Mouse (Mus musculus) testis, adult 2 months (tissue): Measurements from ENCODE around the gene 1700109H08Rik. TPM values are rescaled to one million over a fixed set of nuclear protein-coding genes. Genes with fewer than 3 reads are reported as not detected.
A peak's percentile ranks its signal among the peaks of the same experiment; 100 is the strongest.
"Not testable (repeated sequence)": the region's sequence is repeated elsewhere in the genome, so short reads cannot be mapped to it uniquely, and the experiment has no call there.

Experiments
- H3K27ac ChIP-seq: fragments of 200-500 bp; 2 replicates; pipeline ENCODE4 v1.5.1; 2012; ENCODE audit warnings: low read depth, low read length; ENCODE audit not compliant: control insufficient read depth, insufficient read depth
- H3K27me3 ChIP-seq: fragments of 200-500 bp; 2 replicates; pipeline ENCODE4 v1.6.1; 2012; ENCODE audit warnings: mild to moderate bottlenecking, low read length, moderate library complexity; ENCODE audit not compliant: control insufficient read depth, insufficient read depth
- H3K36me3 ChIP-seq: fragments of 200-500 bp; 2 replicates; pipeline ENCODE4 v1.6.1; 2012; ENCODE audit warnings: mild to moderate bottlenecking, low read length; ENCODE audit not compliant: control insufficient read depth, insufficient read depth
- H3K4me1 ChIP-seq: fragments of 200-500 bp; 2 replicates; pipeline ENCODE4 v1.6.1; 2012; ENCODE audit warnings: low read length; ENCODE audit not compliant: control insufficient read depth, insufficient read depth
- H3K4me3 ChIP-seq: fragments of 200-500 bp; 2 replicates; pipeline ENCODE4 v1.5.1; 2012; ENCODE audit warnings: low read depth, mild to moderate bottlenecking, low read length, moderate library complexity, mixed read lengths; ENCODE audit not compliant: control insufficient read depth
- CTCF ChIP-seq: fragments of 200-500 bp; IDR thresholded peaks from 2 replicates; pipeline ENCODE4 v1.5.1; 2012; ENCODE audit warnings: low read depth, mild to moderate bottlenecking, inconsistent platforms, low read length, moderate library complexity; ENCODE audit not compliant: control insufficient read depth, insufficient read depth, insufficient replicate concordance
- POLR2A ChIP-seq: fragments of 200-500 bp; IDR thresholded peaks from 2 replicates; pipeline ENCODE4 v1.6.1; 2012; ENCODE audit warnings: low read depth, mild to moderate bottlenecking, inconsistent platforms, low read length, moderate library complexity; ENCODE audit not compliant: control insufficient read depth
- polyA plus RNA-seq: library from polyadenylated mRNA; depleted of rRNA; stranded (reverse); fragments of >200 nt; gene quantifications from 2 replicates; pipeline ENCODE4 v1.2.3, GENCODE M21; 2012; rRNA removed

1700109H08Rik gene
- polyA plus RNA-seq: 40.0 and 46.6 TPM in 2 replicates

DNA sequence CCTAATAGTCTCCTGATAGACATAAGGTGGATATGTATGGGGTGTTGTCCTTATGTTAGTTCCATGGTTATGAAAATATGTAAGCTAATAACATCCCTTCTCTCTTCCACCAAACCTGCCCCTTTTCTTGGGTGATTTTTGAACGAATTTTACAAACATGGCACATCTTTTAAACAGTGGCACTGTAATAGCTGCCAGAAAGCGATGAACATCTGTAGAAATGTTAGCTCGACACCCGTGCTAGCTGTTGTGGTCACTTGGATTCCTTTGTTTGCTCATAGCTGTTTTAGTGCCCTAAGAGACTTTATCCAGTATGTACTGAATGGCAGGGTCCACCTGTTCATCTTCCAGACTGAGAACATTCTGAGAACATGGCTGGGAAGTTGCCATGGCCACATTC, at the start of gene 1700109H08Rik:
1700109H08Rik (plus strand) TSS at position 301 of the 400 bp plus-strand sequence.
- TF ChIP-seq POLR2A: no peak
- no peak for TF ChIP-seq CTCF
- peaks cover 4% of the 10 kb centered on the region for H3K36me3 ChIP-seq
- H3K27ac ChIP-seq: peak within 1 kb of the TSS; percentile 70
- H3K4me3 ChIP-seq: peak within 1 kb of the TSS; percentile 85
- H3K27me3 ChIP-seq: no peaks in the 10 kb centered on the region
- H3K4me1 ChIP-seq: no peaks in the 10 kb centered on the region

- Histone ChIP-seq H3K4me1 (no peaks in the 10 kb centered on the region), H3K36me3 (no peaks in the 10 kb centered on the region; the same call in 1 of the 2 replicates), H3K4me3 (no peak overlapping the region), H3K27me3 (no peaks in the 10 kb centered on the region), H3K27ac (no peak overlapping the region)
- TF ChIP-seq CTCF (no peak), POLR2A (no peak)
Observed at GRCm38 (mm10) chr5:3521741-3522140, 49.6 kb upstream of the 1700109H08Rik start.

DNA sequence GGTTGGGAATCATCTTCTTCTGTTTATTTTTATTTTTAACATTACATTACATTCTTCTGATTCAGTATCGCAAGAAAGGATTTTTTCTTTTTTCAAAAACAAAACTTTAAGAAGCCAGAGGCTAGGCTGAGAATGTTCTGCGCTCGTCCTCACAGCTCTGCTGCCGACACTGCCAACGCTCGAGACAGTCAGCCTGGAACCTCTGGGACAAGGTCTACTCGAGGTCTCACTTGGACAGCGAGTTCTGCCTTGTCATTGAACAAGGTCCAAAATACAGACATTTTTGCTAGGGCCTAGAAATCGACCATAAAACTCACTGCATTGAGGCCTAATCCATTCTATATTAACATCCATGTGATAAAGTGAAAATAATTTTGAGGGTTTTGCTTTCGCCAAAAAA, 48.5 kb upstream of the 1700109H08Rik start:
- no peaks in the 10 kb centered on the region for H3K27me3 ChIP-seq
- H3K4me3 ChIP-seq: no peak overlapping the region
- TF ChIP-seq CTCF: no peak
- no peak for TF ChIP-seq POLR2A
- no peak overlapping the region for H3K27ac ChIP-seq
- no peaks in the 10 kb centered on the region; the same call in 1 of the 2 replicates for H3K36me3 ChIP-seq
- no peaks in the 10 kb centered on the region for H3K4me1 ChIP-seq

DNA sequence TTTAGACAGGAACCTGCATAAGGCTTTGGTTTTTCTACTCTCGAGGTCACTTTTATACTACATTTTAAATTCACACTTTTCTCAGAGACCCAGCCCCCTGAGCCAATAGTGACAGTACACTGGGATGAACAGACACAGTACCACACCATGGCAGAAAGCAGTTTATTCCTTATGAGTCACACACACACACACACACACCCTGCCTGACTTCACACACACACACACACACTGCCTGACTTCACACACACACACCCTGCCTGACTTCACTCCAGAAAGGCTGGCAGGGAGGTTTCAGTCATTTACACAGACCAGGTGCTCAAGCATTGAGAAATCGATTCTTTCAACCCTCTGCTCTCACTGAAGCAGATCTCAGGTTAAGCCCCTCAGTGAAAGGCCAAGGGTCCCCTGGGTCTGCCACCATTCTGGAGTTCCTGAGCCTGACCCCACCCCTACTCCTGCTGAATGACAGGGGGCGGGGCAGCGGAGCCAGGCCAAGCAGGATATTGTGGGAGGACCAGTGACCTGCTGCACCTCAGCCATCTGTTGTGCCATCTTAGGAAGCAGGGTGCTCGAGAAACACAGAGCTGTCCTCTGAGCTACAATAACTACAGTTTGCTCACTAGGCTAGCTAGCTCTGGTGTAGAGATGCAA, 44.2 kb upstream of the 1700109H08Rik start:
- Histone ChIP-seq H3K4me1 (no peaks in the 10 kb centered on the region), H3K4me3 (no peak overlapping the region), H3K27ac (no peak overlapping the region), H3K36me3 (no peaks in the 10 kb centered on the region), H3K27me3 (no peaks in the 10 kb centered on the region)
- TF ChIP-seq POLR2A (no peak), CTCF (no peak)

GRCm38 (mm10) chr5:3529585-3530189, 41.7 kb upstream of the 1700109H08Rik start:
- no peak overlapping the region for H3K4me3 ChIP-seq
- no peaks in the 10 kb centered on the region for H3K36me3 ChIP-seq
- TF ChIP-seq POLR2A: no peak
- no peak for TF ChIP-seq CTCF
- no peaks in the 10 kb centered on the region for H3K4me1 ChIP-seq
- no peak overlapping the region for H3K27ac ChIP-seq
- H3K27me3 ChIP-seq: no peaks in the 10 kb centered on the region

DNA sequence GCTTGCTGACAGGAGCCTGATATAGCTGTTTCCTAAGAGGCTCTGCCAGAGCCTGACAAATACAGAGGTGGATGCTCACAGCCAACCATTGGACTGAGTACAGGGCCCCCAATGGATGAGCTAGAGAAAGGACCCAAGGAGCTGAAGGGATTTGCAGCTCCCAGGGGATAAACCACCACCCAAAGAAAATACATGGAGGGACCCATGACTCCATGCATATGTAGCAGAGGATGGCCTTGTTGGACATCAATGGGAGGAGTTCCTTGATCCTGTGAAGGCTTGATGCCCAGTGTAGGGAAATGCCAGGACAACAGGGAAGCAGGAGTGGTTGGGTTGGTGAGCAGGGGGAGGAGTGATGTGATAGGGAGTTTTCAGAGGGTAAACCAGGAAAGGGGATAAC, 39.3 kb upstream of the 1700109H08Rik start:
- not testable (repeated sequence) for H3K27ac ChIP-seq, H3K36me3 ChIP-seq, H3K4me3 ChIP-seq, H3K4me1 ChIP-seq, H3K27me3 ChIP-seq

DNA sequence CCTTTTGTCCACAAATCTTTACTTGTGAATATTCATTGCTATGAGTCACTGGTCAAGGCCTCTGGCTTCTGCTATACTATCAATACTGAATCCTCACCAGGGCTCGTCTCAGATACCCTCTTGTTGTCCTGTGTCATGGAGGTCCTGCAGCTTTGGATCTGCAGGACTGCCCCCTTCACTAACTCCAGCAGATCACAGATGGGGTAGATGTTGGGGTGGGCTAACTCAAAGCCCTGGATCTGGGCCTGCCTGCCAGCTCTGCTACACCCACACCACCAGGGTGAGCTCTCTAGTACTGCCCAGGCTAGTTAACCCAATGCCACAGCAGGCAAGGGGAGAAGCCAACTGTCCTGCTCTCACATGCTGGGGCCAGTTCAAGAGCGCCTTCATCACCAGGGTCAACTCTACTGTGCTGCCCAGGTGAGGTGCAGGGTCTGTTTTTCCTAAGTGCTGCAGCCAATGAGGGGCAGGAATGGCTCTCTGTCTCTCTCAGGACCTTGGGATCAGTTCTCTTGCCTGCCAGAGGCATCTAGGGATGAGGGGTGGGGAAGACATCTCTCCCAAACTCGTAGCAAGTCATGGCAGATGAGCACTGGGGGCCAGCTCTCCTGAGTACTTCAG, 34.7 kb upstream of the 1700109H08Rik start:
- Histone ChIP-seq H3K27ac (no peak overlapping the region), H3K4me1 (no peaks in the 10 kb centered on the region), H3K36me3 (no peaks in the 10 kb centered on the region), H3K27me3 (no peaks in the 10 kb centered on the region), H3K4me3 (no peak overlapping the region)
- no peak for TF ChIP-seq CTCF
- TF ChIP-seq POLR2A: no peak
